Mouse (Mus musculus) retina, postnatal 1 day (tissue): ENCODE results near the gene Hivep3.
A peak's percentile ranks its signal among the peaks of the same experiment; 100 is the strongest.

Experiments
- DNase-seq: peaks from one replicate; pipeline ENCODE4 v3.0.0-alpha.2; 2012

Hivep3 gene

GRCm38 (mm10) chr4:119733184-119733880, at the start of gene Hivep3:
Hivep3 (plus strand) TSS chr4:119733784.
- DNase-seq: peak; percentile 99

DNA sequence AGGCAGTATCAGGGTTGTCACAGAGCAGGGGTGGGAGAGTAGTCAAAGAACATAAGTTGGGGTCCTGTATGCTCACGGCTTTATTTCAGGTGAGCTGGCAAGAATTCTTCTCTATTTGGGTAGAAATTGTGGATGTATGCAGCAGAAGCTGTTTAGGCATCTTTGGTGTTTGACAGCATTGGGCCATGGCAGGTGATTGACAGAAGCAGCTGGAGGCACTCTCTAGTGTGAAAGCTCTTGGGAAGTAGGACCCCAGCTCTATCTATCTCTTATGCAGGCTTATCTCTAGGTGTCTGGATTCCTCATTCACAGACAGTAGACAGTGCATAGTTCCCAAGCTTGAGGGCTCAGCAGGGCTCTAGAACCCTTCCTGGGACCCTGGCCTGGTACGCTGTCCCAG, 47.8 kb upstream of the Hivep3 start:
- DNase-seq: no peak

DNA sequence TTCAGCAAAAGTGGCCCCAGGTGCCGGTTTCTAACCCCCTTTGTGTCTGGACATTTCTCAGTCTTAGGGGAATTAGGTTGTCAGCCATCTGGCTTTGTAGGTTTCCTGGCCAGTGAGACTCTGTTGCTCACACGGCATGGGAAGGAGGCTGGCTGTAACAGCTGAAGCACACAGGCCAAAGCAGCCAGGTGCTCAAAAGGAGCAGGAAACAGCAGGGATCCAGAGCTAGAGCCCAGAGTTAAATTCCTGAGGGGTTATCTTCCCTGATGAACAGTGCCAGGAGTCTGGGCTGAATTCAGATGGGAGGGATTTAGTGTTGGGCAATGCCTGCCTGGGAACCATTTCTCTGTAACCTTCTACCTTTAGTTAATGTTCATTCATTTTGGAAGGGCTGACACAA, 35.2 kb upstream of the Hivep3 start:
- no peak for DNase-seq

DNA sequence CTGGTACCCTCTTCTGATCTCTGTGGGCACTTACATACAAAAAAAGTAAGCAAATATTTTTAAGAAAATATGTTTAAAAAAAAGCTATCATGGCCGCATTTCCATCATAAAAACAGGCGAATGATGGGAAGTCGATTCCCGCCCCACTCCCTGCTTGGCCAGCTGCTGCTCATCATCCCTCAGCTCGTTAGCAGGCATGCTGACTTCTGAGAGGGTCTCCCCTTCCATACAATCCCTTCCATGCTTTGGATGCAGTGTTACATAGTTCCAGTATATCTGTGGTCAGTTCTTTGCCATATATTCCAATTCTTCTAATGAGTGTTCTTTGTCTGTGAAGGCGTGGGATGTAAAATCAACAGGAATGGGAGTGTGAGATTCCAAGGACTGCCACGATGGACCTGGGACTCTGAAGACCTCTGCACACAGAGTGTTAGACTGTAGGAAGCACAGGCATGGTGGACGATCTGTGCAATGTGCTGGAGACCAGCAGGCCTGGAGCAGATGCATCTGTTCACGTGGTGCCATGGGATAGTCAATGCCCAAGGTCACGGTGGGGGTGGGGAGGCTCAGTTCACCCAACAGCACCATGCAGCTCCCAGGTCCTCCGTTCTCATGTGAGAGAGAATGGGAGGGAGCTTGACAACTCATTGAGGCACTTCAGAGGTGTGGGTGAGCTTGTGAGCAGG, 32.2 kb upstream of the Hivep3 start:
- no peak for DNase-seq

- no peak for DNase-seq
Measured at GRCm38 (mm10) chr4:119703965-119704364, 29.6 kb upstream of the Hivep3 start.

DNA sequence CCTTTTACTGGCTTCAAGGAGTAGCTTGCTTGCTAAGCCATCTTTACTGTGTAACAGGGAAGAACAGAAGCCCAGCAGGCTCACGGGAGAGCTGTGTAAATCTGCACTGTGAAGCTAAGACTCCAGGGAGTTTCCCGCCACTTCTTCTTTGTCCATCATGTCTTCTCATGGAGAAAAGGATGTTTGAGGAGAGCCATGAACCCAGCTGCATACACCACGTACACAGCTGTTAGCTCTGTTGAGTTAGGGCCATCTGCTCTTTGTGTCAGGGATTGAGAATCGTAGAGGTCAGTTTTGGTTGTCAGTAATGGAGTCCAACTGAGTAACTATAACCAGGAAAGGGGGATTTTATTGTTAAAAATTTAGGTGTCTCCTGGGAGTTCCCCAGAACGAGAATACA, 26.3 kb upstream of the Hivep3 start:
- DNase-seq: no peak

DNA sequence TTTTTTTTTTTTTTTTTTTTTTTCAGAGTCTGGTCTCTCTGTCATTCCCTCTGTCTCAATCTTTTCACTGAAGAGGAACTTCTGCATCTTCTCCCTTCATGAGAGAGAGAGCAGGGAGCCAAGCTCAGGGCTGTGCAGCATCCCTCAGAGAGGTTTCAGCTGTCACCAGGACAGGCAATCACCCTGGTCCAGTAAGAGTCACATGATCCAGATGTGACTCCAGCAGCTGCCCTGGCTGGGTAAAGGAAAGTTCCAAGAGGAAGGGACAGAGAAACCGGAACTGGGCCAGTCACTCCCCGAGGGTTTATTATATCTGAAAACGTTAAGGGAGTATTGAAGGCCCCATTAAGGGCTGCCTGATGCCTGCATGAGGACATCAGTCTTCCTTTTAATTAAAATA, 25.8 kb upstream of the Hivep3 start:
- no peak for DNase-seq

GRCm38 (mm10) chr4:119710208-119710607, 23.4 kb upstream of the Hivep3 start:
- no peak for DNase-seq

GRCm38 (mm10) chr4:119717443-119717842, 16.1 kb upstream of the Hivep3 start:
- DNase-seq: no peak

GRCm38 (mm10) chr4:119721531-119721930, 12.1 kb upstream of the Hivep3 start:
- no peak for DNase-seq

GRCm38 (mm10) chr4:119726074-119726473, 7.5 kb upstream of the Hivep3 start:
- DNase-seq: no peak

DNA sequence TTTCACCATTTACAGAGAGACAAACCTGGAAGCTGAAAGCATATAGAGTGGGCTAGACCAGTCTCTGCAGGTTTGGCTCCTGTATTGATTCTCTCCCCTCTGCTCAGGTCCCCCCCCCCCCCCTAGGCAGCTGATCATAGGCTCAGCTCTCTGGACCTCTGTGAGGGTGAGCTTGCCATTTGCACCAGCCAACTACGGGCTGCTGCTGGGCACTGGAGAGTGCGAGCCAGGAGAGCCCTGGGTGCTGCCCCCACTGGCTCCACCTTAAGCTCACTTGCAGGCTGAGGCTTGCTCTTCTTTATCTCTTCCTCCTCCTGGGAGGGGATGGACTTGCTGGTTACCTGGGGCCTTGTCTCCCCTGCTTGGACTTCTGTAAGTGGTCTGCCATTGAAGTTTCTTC, 5.7 kb upstream of the Hivep3 start:
- no peak for DNase-seq

DNA sequence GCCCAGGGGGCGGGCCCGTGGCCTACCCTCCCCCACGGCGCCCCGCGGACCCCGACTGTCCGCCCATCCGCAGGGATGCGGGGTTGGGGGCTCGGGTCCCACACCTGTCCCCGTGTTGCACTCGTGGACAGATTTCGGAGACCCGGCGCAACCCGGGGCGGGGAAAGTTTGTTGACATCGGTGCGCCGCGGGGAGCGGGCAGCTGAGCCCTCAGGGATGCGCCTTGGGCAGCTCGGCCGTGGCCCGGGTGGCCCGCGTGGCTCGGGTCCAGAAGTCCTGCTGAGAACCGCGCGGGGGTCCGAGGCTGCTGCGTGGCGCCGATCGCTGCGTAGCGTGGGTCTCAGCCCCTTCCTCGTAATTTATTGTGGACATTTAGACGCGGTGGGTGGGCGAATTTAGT, 358 bp downstream of the Hivep3 start:
- no peak for DNase-seq

GRCm38 (mm10) chr4:119734352-119734751, 768 bp downstream of the Hivep3 start:
- no peak for DNase-seq

DNA sequence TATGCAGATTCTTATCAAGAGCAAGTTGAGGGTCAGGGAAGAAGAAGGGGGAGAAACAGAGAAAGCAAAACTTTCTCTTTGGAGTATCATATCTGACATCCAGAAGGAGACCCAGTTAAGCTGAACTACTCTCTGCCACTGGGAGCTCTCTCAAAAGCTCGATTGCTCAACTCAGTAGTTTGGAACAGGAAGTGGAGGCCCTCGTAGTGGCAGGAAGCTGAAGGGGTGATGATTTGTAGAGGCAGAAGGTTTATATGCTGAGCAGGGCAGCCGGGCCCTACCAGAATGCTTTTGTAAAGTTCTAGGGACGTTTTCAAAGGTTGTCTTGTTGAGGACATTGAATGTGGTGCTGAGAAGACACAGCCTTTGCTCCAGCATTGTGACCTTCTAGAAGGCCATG, 5.1 kb downstream of the Hivep3 start:
- DNase-seq: no peak

- no peak for DNase-seq
Measured at GRCm38 (mm10) chr4:119739301-119740062, 5.9 kb downstream of the Hivep3 start.

- DNase-seq: no peak
Measured at GRCm38 (mm10) chr4:119748341-119748740, 14.8 kb downstream of the Hivep3 start.

DNA sequence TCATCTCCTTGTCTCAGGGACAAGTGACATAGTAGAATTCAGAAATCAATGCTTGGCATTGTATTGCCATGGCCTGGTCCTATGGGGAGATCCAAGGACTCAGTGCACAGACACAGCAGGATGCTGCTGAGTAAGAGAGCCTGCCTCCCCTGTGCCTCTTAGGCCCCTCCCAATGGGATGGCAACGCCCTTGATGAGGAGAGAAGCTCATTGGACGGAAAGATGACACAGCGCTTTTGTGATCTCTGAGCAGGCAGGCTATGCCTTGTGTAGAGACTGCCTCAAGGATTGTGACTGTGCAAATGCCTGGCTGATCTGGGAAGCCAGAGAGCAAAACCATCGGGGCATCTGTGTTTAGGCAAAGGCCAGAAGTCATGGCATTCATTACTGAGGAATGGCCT, 16.6 kb downstream of the Hivep3 start:
- peak; percentile 45 for DNase-seq

- no peak for DNase-seq
Measured at GRCm38 (mm10) chr4:119750681-119751211, 17.2 kb downstream of the Hivep3 start.

DNA sequence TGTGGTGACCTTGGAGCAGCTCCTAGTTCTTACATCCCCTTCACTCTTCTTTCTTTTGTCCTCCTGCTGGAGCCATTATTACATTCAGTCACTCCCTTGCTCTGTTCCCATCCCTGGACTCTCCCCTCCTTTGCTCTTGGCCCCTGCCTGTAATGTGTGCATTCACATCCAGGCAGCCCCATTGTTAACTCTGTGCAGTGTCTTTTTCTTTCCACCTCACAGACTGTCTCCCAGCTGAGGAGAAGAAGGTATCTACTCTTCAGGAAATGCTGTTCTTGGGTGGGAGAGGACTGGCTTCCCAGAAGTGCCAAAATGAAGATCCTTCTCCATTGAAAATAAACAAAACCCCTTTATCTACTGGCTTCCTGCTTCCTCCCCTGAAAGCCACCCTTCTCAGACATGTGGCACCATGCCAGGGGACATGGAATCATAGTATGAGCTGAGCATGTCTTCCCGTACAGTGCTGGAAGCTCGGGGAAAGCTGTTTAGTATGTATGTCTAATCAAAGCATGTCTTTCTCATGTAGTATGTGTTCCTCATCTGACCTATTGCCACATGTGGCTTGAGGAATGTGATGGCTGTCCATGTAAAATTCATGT, 17.9 kb downstream of the Hivep3 start:
- peak; percentile 25 for DNase-seq

DNA sequence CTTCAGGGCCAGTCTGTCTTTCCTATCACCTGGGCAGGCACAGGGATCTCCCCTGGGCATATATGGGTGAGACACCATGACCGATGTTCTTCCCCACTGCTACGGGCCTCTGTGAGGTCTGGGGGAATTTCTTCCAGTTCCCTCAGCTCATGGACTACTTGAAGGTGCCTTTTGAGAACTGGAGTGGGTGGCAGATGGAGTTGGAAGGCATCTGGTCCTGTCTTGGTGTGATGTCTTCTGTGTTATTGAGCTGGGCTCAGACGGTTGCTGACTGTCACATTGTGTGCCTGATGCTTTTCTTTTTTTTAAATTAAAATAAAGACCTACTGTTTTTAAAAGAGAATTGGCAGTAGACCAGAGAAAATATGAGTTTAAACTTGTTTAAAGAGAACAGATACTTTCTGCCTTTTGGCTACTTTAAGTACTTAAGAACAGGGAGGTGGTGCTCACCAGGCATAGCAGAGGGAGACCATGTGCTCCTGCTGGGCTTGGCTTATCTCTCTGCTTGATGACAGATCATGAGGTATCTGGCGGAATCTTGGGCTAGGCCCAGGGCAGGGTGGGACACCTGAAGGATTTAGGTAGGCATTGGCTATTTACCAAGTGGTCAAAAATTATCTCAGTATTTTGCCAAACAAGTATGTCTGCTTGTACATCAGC, 26.1 kb downstream of the Hivep3 start:
- DNase-seq: no peak

DNA sequence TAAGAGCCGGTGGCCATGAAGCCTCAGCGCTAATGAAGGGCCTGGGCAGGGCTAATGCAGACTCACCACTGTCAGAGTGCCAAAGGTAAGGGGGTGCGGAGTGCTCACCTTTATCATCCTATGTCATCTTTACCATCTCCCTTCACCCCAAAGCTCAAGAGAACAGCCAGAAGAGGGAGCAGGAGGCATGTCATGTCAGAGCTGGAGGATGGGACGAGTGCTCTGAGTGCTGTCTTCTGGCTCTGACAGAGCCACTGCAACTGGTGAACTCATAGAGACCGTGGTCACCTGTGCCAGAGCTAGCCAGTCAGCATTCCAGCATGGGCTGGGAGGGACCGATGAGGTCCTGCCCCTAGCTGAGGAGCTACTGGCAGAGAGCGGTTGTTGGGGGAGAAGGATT, 27.2 kb downstream of the Hivep3 start:
- DNase-seq: no peak
